Mouse (Mus musculus): ENCODE results near the gene B130006D01Rik.

DNA sequence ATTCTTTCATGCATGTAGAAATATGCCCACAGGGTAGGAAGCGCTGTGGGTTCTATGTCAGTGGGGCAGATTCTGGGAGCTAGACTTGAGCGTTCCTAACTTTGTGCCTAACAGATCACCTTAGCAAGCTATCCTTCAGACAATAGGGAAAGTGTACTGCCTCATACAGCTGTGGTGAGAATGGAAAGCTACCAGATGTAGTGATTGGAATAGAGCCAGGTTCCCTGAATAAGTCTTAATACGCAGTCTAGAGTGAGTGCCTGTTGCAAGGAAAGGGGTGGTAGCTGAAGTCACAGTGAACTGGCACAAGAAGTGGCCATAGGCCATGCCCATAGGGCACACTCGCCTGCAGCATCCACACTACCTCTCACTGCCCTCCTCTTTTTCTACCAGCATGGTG is 39.6 kb downstream of the B130006D01Rik start:
- TF ChIP-seq POLR2A (IDR thresholded peaks at IDR 0.05; ENCODE audit: low read depth, low read length) (no peak), MAFK (IDR thresholded peaks at IDR 0.05; ENCODE audit: insufficient replicate concordance, low read length) (no peak), JUND (conservative IDR thresholded peaks at IDR 0.05; ENCODE audit: low read depth, low read length) (no peak), ZC3H11A (IDR thresholded peaks at IDR 0.05; ENCODE audit: low read depth, low read length) (no peak), CHD1 (IDR thresholded peaks at IDR 0.05; ENCODE audit: low read depth, low read length) (no peak), RAD21 (IDR thresholded peaks at IDR 0.05; ENCODE audit: low read depth, low read length) (no peak), SIN3A (IDR thresholded peaks at IDR 0.05; ENCODE audit: low read length) (no peak), CHD2 (IDR thresholded peaks at IDR 0.05; ENCODE audit: low read length) (no peak), CTCF (conservative IDR thresholded peaks at IDR 0.05 in 1 of 2, IDR thresholded peaks at IDR 0.05 in 1 of 2; ENCODE audit: low read depth in 2 of 2, low read length in 2 of 2) (no peak), KAT2A (IDR thresholded peaks at IDR 0.05; ENCODE audit: insufficient replicate concordance, low read length) (no peak), BHLHE40 (IDR thresholded peaks at IDR 0.05; ENCODE audit: low read depth, low read length) (no peak), MYC (IDR thresholded peaks at IDR 0.05; ENCODE audit: low read depth, low read length) (no peak), MAZ (IDR thresholded peaks at IDR 0.05; ENCODE audit: low read depth, low read length) (no peak)

Measured in CH12.LX (cell line).